Mouse (Mus musculus) left cerebral cortex, postnatal 14 days (tissue): ENCODE data around the gene Zfp202. TPM values are rescaled to one million over a fixed set of nuclear protein-coding genes. Genes with fewer than 3 reads are reported as not detected.
A peak's percentile ranks its signal among the peaks of the same experiment; 100 is the strongest.
"Not testable (repeated sequence)": the region's sequence is repeated elsewhere in the genome, so short reads cannot be mapped to it uniquely, and the experiment has no call there.

Source experiments
- DNase-seq, 2 experiments: peaks; one replicate each; pipeline ENCODE4 v3.0.0; 2021 to 2022; ENCODE audit warnings: low spot score in 2 of 2, mixed read lengths in 1 of 2
- intact Hi-C: fragments of 180-260 bp; cut with DNase I; formaldehyde crosslinking; loops from one replicate; pipeline ENCODE4 v1.15.1; 2025
- long read RNA-seq, 2 experiments: library from polyadenylated mRNA; stranded (forward); transcript quantifications; one replicate each; pipeline ENCODE4 v2.0.0; 2021
- total RNA-seq, 2 experiments: library from RNA; stranded (reverse); gene quantifications; 2 replicates each; pipeline ENCODE4 v1.2.3; 2021

The Zfp202 gene
- total RNA-seq, result 1 to 10 TPM; 2.3 to 2.5 TPM
- long read RNA-seq, experiment 1, result 0 reads
- long read RNA-seq, experiment 2, partial matches to known transcripts, result 1 of 5 reads
- long read RNA-seq, experiment 2, other reads (novel, unspliced or antisense), result 0 of 5 reads

DNA sequence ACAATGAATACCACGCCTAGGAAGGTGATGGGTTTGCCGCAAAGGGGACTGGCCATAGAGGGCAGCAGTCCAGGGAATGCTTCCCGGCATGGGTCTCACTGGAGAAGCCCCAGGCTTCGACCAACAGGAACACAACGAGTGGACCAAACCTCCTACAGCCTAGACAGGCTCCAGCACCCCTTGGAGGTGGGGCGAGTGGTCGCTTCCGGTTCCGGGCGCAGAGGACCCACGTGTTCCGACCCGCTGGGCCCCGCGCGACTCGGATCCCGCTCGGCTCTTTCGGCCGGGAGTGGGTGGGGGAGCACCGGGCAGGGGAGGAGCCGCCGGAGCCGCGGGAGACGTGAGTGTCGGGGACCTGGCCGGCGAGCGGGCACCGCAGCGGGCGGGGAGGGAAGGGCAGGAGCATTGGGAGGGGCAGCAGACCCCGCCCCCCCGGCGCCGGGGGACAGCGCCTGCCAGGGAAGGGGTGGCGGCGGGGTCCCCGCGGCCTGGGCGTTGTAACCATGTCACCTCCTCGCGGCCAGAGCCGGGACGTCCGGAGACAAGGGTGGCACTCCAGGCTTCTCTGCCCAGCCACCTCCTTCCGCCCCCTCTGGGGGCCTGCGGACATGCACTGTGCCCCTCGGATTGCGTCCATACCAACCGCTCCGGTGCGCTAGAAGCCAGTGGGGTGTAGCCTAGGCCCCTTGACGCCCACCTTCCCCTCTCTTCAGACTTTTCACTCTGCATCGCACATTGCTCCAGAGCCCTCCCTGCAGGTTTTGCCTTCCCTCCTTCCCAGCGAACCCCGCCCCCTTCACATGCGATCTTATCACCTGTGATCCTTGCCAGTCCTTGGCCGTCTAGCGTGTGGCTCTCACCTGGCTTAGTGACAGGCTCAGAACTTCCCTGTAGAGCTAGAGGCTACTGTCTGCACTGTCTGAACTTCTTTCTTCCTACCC is at the start of gene Zfp202:
Gene Zfp202 (plus strand): TSS at position 219 of the 941 bp plus-strand sequence.
- DNase-seq, result peak; percentile 82 to 89
- intact Hi-C loops, result no loop called here

DNA sequence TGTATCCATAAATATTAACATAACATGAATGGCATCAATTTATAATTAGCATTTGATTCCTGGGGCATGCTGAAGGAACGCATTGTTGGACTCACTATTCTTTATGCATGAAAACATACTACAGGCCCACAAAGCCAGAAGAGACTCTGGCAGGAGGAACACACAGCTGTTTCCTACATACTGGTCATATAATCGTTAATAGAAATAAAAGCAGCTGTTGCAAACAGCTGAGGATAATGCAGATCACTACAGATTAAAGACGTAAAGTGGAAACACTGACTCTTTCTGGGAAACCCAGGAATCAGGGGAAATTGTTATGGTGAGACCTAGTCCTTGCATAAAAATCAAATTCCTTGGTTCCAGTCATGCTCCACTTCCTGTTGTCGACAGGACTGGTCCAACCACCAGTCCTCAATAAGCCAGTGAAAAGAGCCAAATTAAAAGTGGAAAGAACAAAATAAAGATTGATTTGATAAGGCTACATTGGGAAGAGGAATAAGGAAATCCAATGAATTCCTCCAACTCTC is 36.9 kb upstream of the Zfp202 start:
- intact Hi-C loops, result no loop called here
- no peak for DNase-seq

GRCm38 (mm10) chr9:40166446-40166845 is 25.7 kb upstream of the Zfp202 start:
- DNase-seq, result peak in 1 of 2 experiments; percentile 6
- intact Hi-C loops, result no loop called here

DNA sequence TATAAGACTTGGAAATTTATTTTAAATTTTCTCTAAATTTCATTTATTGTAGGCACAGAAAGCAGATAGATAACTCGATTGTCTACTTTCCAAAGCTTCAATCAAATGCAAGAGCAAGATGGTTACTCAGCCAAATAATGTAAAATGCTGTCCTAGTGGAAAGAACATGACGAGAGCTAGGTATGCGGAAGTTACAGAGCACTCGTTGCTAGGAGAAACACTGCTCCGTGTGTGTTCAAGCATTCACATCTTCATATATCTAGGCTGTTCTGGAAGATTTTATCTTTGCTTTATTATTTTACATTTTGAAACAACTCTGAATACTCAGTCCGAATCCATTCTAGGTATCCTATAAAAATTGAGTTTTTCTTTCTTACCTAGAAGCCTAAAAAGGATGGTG is 15.1 kb upstream of the Zfp202 start:
- no peak for DNase-seq
- intact Hi-C loops, result no loop called here

DNA sequence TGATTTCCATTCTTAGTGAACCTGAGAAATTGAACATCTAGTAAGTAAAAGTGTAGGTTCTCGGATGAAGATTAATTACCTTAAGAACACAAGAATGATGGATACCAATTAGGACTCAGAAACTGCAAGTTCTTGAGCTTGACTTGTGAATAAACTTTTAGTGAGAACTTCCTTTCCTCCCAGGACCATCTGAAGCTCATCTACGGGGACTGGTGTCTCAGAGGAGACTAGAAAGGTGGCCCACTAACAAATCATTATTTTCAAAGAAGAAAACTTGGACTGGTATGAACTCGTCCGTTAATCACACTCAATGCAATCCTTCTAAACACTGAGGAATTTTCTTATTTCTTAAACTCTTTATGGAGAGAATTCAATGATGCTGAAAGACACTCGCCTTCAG is 11.5 kb upstream of the Zfp202 start, which contains the start of gene Olfr986:
Gene Olfr986 (plus strand): TSS at position 301 of the 400 bp plus-strand sequence.
- intact Hi-C loops, result no loop called here

GRCm38 (mm10) chr9:40185166-40185565 is 7.0 kb upstream of the Zfp202 start:
- intact Hi-C loops, result not testable (repeated sequence)

More for the DNA sequence above, 11.5 kb upstream of the Zfp202 start, which contains the start of gene Olfr986:
- no peak for DNase-seq

GRCm38 (mm10) chr9:40191086-40191876 is 835 bp upstream of the Zfp202 start:
- intact Hi-C loops, result no loop called here
- no peak for DNase-seq

More at GRCm38 (mm10) chr9:40185166-40185565, 7.0 kb upstream of the Zfp202 start:
- not testable (repeated sequence) for DNase-seq

DNA sequence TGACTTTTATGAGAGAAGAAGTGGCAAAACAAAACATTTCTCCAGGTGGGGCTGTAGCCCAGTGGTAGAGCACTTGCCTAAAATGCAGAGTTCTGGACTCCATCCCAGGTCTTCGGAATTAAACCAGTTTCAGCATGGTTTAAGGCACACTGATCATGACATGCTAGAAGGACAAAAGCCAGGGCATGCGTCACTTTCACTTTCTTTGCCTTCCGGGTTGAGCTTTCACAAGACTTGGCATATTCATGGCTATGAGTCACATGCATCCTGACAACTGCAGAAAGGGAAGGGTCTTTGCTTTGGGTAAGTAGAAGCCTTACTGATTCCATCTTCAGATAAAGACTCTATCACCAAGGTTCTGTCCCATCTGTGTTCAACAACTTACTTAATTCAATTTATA is 3.9 kb downstream of the Zfp202 start:
- no peak for DNase-seq
- intact Hi-C loops, result no loop called here

DNA sequence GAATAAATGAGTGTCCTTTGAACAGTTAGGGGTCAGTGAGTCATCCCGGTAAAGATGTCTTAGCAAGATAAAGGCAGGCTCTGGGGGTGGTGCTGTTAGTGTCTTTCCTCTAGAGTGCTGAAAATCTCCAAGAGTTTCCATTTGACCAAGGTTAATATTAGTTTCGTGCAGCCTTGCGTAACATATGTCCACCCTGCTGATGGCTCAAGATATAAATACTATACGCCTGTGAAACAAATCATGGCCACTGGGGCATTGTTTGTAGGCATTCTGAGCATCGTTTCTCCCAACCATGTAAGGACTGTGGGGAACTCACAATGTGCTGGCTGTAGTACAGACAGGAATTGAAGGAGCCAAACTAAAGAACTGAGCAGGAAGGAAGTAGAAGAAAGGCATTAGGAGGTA is 14.4 kb downstream of the Zfp202 start:
- intact Hi-C loops, result loop anchor here (10.0 kb wide), 1 partner anchor 692 kb away; the partner anchor contains the start of gene Olfr957

GRCm38 (mm10) chr9:40210744-40211143 is 18.6 kb downstream of the Zfp202 start:
- intact Hi-C loops, result no loop called here
- DNase-seq, result no peak

More for the DNA sequence above, 14.4 kb downstream of the Zfp202 start:
- no peak for DNase-seq

DNA sequence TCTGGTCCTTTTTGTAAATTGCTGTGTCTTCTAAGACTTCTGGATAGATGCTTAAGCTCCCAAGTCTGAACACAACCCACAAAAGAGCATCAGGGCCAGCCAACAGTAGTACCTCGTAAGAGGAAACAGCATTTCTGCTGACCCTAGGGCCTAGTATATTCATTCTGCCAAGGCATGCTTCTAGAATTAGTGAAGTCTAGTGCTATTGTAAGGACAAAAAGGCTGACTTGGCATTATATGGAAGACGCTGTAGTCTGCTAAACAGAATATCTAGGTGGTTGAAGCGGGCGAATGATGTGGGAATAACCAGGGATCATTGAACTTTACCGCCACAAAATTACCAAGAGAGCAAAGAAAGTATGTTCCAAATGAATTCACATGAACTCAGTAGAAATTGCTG is 21.9 kb downstream of the Zfp202 start:
- DNase-seq, result no peak
- intact Hi-C loops, result no loop called here

DNA sequence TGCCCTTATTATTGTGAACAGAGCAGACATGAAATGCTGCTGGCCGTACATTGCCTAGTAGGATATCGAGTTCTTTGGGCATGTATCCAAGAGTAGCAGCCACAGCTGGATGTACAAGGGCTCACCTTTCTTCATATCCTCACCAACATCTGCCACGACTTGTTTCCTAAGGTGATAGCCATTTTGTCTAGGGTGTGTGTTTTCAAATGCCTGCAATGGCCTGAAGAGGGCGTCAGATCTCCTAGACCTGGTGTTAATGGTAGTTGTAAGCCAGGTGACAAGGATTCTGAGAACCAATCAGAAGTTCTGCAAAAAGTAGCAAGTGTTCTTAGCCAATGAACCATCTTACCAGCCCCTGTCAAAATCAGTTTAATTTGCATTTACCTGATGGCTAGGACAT is 24.5 kb downstream of the Zfp202 start:
- no peak for DNase-seq
- intact Hi-C loops, result no loop called here

DNA sequence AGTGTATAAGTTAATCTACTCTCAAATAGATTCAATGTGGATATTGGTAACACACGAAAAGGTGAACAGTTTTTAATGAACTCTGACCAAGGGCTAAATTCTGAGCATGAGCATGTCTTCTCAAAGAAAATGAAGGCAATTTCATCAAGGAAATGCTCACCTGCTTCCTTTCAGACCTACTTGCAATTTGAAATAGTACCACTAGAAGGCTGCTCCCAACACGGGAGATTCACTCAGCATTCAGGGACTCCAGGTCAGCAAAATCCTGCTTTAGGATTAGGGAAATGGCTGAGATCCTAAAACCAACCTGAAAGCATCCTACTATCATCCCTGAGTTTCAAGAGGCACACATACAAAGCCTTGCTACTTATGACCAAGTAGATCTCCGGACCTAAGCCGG is 32.2 kb downstream of the Zfp202 start:
- intact Hi-C loops, result loop anchor here (10.0 kb wide), 1 partner anchor 51 kb away; no protein-coding TSS in a partner anchor
- DNase-seq, result no peak

- intact Hi-C loops, result loop anchor here (1.0 to 10.0 kb wide), 2 partner anchors 47 to 102 kb away; no protein-coding TSS in a partner anchor
Observed at GRCm38 (mm10) chr9:40227874-40228789, 36.0 kb downstream of the Zfp202 start.

GRCm38 (mm10) chr9:40228804-40229331 is 36.8 kb downstream of the Zfp202 start:
- no peak for DNase-seq
- intact Hi-C loops, result loop anchor here (1.0 to 10.0 kb wide), 2 partner anchors 46 to 101 kb away; no protein-coding TSS in a partner anchor

More at GRCm38 (mm10) chr9:40227874-40228789, 36.0 kb downstream of the Zfp202 start:
- peak; percentile 52 to 71 for DNase-seq

DNA sequence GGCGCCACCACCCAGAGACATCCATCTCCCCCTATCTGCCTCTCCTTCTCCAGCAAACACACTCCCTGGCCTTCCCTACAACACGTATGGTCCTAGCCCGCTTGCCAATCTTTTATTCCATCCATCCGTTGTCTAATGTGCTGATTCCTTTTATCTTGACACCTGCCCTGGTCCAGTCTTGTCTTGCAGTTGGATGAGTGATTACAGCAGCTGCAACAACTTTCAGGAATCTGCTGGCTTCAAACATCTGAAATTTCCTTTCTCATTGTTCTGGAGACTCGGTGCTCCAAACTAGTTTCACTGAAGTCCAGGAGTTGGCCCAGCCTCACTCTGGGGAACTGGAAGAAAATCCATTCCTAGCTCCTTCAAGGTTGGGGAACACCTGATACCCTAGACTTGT is 37.4 kb downstream of the Zfp202 start:
- intact Hi-C loops, result loop anchor here (10.0 kb wide), 1 partner anchor 45 kb away; no protein-coding TSS in a partner anchor
- DNase-seq, result no peak

- no peak for DNase-seq
- intact Hi-C loops, result loop anchor here (10.0 kb wide), 1 partner anchor 164 kb away; no protein-coding TSS in a partner anchor
Observed at GRCm38 (mm10) chr9:40231019-40231418, 38.9 kb downstream of the Zfp202 start.
